Mouse (Mus musculus) granulocyte monocyte progenitor cell, adult 5-6 weeks (primary cell): ENCODE measurements around the gene Pitx2. TPM values are rescaled to one million over a fixed set of nuclear protein-coding genes. Genes with fewer than 3 reads are reported as not detected.

ENCODE experiments used
- ATAC-seq: replicated peaks from 2 replicates; pipeline ENCODE4 v1.8.0; 2016; ENCODE audit warnings: mild to moderate bottlenecking, moderate TSS enrichment, inconsistent platforms; ENCODE audit not compliant: poor library complexity, severe bottlenecking
- total RNA-seq, 2 experiments: library from RNA; stranded (forward) in 1 of 2; stranded (reverse) in 1 of 2; fragments of 200-712, 200-1000 nt in 1 of 2; fragments of >200 nt in 1 of 2; fragmentation: Nextera tagmentation in 1 of 2; gene quantifications; 2 replicates each; pipeline ENCODE4 v1.2.3; 2014 to 2017

Pitx2 gene
- total RNA-seq, 2 experiments from 2014 or later: not detected

DNA sequence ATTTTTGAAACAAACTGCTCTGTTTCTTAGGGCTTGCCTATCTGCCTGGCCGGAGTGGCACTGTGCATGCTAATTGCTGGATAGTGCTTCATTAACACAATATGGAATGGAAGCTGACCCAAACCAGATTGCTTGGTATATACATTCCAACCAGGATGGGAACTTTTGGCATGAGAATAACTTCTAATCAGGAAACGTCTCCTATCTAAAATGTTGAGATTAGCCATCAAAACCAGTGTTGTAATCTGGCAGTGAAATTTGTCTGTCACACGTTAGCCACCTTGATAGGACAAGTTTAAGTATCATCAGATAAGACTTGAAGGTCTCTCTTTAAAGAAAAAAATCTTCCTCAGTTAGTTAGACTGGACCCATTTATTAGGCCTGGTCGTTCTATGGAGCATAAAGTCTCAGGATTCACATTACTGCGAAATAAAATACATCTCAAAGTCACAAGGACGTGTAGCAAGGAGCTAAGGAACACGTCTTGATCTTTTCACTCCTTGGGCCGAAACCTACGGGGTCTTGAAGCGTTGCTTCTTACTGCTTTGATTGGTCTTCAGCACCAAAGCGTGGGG, 2.1 kb downstream of the Pitx2 start:
- no peak for ATAC-seq

DNA sequence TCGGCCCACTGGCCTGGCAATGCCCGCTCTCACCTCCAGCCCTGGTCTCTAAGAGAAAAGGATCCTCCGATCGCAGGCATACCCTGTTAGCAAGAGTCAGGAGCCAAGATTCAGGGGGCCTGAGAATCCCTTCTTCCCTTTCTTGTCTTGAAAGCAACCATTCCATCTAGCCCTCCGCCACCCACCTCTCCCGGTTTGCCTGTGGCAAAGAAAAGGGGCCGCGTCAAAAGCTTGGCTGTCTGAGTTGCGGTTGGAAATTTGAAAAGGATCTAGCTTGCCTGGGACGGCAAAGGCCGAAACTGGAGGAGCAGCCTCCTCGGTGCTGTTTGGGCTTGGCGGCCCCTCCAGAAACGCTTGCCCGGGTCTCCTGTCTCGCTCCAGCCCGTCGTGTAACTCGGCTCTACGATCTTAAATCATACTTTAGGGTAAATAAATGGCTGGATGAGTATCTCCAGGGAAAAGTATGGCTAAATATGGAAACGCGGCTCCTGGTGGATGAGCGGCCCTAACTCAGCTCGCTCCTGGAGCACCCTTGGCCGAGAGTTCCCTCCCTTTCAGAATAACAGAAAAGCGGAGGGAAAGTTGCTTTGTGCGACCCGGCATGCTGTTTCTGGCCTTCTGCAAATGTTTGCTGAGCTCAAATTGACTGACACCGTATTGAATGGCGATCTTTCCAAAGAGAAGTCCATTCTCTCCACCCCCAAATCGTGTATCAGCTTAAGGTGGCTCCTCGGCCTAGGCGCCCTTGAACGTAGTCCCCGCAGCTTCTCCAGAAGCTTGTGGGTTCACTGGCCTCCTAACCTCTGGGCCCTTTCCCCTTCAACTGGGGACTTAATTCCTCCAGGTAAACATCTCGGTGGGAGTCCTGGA, 3.4 kb downstream of the Pitx2 start:
- no peak for ATAC-seq

GRCm38 (mm10) chr3:129203761-129204440, 4.2 kb downstream of the Pitx2 start:
- peak; percentile 20 for ATAC-seq

DNA sequence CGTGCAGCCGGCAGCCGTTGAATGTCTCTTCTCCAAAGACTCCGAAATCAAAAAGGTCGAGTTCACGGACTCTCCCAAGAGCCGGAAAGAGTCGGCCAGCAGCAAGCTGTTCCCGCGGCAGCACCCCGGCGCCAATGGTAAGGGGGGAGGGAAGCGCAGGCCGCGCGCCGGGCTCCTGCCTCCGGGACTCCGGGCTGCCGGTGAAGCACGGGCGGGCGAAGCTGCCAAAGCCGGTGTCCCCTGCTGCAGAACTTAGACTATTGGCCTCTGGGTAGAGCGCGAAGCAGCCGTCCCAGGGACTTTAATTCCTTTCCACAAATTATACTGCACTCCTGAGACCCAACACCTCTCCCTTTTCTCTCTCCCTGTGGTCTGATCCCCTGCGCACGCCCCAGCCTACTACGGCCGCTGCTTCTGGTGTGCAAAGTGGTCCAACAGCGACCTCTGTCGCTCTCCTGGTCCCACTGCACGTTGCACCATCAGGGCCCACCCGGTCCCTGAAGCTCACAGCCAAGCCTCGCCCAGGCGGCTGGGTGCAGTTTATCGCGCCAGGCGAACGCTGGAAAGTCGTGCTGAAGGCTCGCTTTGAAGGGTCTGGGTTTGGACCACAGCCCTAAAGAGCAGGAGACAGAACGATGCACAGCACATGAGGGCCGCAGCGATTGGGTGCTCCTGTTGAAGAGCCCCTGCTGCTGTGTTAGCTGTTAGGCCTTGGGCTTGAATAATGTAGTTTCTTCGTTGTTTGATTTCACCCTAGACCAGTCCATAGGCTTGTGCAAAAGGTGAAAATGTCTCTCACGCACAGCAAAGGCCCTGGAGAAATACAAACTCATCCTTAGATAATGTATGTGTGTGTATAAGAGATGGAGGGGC, 5.0 kb downstream of the Pitx2 start:
- ATAC-seq: peak; percentile 94

DNA sequence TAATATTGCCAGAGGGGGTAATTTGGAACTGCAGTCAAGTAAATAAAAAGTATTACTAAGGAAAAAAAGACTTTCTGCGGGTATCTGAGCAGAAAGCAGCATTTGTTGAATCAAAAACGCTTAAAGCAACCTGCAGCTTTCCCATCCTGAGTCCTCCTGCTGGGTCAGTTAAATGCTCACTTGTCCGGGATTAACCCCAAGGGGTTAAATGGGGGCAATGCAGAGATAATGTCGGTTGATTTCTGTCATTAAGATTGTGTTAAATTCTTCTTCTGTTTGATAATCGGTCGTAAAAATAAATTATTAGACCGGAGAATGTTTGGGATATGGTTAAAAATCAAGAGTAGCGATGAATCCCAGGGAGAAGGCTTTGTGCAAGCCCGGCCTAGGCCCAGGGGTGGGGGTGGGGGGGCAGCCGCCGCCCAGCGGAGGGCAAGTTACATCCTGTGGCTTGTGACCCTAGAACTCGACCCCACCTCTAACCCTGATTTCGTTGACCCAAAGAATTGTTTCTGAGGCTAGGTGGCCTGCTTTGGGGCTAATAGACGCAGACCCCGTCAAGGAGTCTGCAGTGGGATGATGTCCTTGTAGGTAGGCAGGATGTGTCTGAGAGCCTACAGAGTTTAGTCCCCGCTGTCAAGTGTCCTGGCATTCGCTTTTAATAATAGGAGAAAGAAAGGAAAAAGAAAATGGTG, 6.0 kb downstream of the Pitx2 start:
- ATAC-seq: no peak

GRCm38 (mm10) chr3:129206776-129207175, 7.1 kb downstream of the Pitx2 start:
- ATAC-seq: no peak

DNA sequence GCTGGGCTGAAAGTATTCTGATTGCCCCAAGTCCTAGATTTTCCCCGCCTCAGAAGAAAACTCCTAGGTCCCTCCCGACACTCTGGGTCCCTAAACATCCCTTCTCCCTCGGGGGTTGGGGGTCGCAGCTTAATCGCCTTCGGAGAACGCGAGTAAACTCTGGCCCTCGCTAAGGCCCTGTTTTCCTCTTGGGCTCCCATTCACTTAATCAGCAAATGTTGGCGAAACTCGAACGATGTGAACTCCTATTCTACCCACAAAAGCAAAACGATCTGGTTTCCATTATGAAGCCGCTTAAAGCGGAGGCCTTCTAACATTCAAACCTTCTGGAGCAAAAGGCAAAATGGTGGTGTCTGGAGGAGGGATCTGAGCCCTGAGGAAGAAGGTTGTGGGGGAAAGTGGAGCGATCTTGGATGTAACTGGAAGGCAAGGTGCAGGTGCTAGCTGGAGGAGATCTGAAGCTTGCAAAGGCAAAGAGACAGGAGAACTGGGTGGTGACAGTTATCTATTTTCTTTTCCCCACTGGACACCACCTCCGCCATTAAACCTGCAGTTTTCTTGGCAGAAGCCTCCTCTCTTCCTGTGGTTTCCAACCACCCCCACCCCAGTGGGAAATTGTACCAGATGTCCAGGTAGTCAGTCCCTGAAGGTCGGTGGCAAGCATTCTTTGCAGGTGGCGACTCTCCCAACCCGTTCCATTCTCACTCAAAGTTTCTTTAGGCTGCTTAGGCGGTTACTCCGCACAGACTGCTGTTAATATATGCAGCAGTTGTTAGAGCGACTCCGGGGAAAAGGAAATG, 7.8 kb downstream of the Pitx2 start:
- ATAC-seq: no peak

DNA sequence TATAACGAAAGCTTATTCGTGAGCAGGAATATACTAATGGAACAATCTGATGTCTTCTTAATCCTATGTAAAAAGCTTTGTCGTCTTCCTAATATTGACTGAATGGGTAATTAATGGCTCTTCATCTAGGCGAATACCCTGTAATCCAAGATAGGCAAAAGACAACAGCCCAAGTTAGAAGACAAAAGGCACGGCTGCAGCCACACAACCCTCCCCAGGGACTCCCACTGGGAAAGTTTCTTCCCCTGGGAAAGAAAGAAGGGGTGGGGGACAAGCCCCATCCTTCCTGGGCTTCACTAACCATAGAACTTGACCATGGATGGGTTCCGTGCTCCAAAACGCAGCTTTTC, 8.3 kb downstream of the Pitx2 start:
- ATAC-seq: no peak

GRCm38 (mm10) chr3:129208421-129208820, 8.7 kb downstream of the Pitx2 start:
- no peak for ATAC-seq

GRCm38 (mm10) chr3:129209266-129209665, 9.6 kb downstream of the Pitx2 start:
- ATAC-seq: no peak

DNA sequence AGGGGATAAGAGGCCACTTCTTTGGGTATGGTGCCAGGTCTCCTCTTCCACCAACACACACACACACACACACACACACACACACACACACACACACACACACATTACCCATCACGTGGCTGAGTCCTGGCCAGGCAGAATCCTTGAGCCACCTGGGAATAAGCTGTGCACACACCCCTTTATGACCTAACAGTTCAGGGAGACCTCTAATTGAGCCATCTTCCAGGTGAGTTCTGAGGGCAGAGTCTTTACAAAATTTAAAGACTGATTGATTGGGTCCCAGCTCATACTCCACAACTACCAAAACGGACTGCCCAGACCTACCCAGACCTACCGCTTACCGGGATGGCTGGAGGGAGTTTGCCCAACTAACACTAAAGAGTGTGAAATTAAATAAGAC, 10.1 kb downstream of the Pitx2 start:
- ATAC-seq: no peak

DNA sequence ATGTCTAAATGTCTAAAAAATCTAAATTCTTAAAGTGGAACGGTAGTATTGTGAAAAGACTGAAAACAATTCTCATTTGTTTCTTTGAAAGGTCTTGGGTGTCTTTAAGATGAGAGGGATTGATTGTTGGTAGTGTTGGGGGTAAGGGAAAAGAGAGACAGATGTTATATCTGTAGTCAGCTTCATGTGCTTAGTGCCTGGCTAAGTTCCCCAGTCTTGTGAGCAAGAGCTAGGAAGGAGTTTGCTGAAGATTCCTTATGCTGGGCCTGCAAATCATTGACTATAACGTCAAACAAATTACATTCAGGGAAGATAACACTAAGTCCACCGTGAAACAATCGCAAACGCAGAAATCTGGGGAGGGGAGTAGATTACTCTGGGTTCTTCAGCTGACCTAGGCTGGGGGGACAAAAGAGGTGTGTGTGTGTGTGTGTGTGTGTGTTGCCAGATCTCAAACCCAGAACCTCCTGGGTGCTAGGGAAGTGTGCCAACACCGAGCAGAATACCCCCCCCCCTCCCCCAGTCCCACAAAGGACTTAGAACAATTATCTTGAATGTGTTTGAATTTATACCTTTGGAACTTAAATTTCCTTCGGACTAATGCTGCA, 12.5 kb downstream of the Pitx2 start:
- ATAC-seq: no peak

GRCm38 (mm10) chr3:129212807-129213206, 13.1 kb downstream of the Pitx2 start:
- ATAC-seq: no peak

DNA sequence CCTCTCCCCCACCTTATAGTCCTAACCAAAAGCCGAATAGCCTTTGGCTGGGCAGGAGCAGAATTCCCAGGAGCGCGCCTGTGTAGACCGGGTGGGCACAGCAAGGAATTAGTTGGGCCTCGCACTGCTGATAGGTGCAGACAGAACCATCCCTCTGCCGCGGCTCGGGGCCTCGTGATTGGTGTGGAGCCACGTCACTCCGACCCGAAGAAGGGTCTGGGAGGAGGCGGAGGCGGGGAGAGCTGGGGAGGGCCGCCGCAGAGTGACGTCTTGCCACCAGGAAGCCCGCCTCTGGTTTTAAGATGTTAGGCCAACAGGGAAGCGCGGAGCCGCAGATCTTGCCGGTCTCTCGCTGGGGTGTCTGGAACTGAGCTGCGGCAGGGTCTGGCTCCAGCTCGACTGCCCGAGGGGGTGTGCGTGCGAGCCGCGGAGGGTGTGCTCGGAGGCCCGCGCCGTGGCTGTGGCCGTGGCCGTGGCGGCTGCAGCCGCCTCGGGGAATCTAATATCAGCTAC, 14.0 kb downstream of the Pitx2 start:
- peak; percentile 87 for ATAC-seq

- peak; percentile 31 for ATAC-seq
These were observed 14.5 kb downstream of the Pitx2 start for GRCm38 (mm10) chr3:129214146-129214665.

- peak; percentile 3; the same call in 1 of the 2 replicates for ATAC-seq
These were observed 15.0 kb downstream of the Pitx2 start for GRCm38 (mm10) chr3:129214666-129215161.

- no peak for ATAC-seq
These were observed 15.6 kb downstream of the Pitx2 start for GRCm38 (mm10) chr3:129215241-129215750.
